Mouse (Mus musculus) liver, embryonic 14.5 days (tissue): ENCODE measurements around the gene Itga5. TPM values are rescaled to one million over a fixed set of nuclear protein-coding genes. Genes with fewer than 3 reads are reported as not detected.

ENCODE experiments used
- ATAC-seq: fragments of 200-750 bp; cut with Nextera tagmentation; 2 replicates; pipeline ENCODE4 v1.8.0; 2017; ENCODE audit warnings: moderate number of reproducible peaks, mild to moderate bottlenecking, moderate library complexity; ENCODE audit not compliant: insufficient read depth
- DNase-seq, 3 experiments: peaks; one replicate each; pipeline ENCODE4 v3.0.0-alpha.2; 2012 to 2013; ENCODE audit warnings: low read depth in 3 of 3, low spot score in 3 of 3
- H3K27ac ChIP-seq: fragments of 300-500 bp; sonication (generic); 2 replicates; pipeline ENCODE4 v1.5.1; 2014; ENCODE audit warnings: moderate library complexity, mild to moderate bottlenecking, control low read depth, inconsistent platforms
- H3K27me3 ChIP-seq: fragments of 300-500 bp; sonication (generic); 2 replicates; pipeline ENCODE4 v1.6.1; 2014; ENCODE audit warnings: mild to moderate bottlenecking, low read length, moderate library complexity; ENCODE audit not compliant: control insufficient read depth, insufficient read depth
- H3K36me3 ChIP-seq: fragments of 300-500 bp; sonication (generic); replicated peaks from 2 replicates; pipeline ENCODE4 v1.6.1; 2014; ENCODE audit warnings: low read depth; ENCODE audit not compliant: control insufficient read depth, insufficient read depth
- H3K4me1 ChIP-seq, 2 experiments: fragments of 200-500 bp in 1 of 2; fragments of 300-500 bp in 1 of 2; sonication (generic) in 1 of 2; replicated peaks; 2 replicates each; pipeline ENCODE4 v1.6.1; 2012 to 2014; ENCODE audit warnings: antibody characterized with exemption in 1 of 2, inconsistent platforms in 1 of 2, low read length in 1 of 2; ENCODE audit not compliant: control insufficient read depth in 2 of 2, insufficient read depth in 2 of 2
- H3K4me2 ChIP-seq: fragments of 300-500 bp; sonication (generic); 2 replicates; pipeline ENCODE4 v1.6.1; 2014; ENCODE audit warnings: low read depth, mild to moderate bottlenecking, control low read depth, moderate library complexity
- H3K4me3 ChIP-seq, 2 experiments: fragments of 200-500 bp in 1 of 2; fragments of 300-500 bp in 1 of 2; sonication (generic) in 1 of 2; 2 replicates each; pipeline ENCODE4 v1.5.1; 2012 to 2014; ENCODE audit warnings: low read depth in 2 of 2, low read length in 2 of 2, mild to moderate bottlenecking in 2 of 2, control low read depth in 1 of 2, inconsistent platforms in 1 of 2, moderate library complexity in 1 of 2; ENCODE audit not compliant: insufficient read depth in 1 of 2
- H3K9ac ChIP-seq: fragments of 300-500 bp; sonication (generic); replicated peaks from 2 replicates; pipeline ENCODE4 v1.6.1; 2014; ENCODE audit warnings: mild to moderate bottlenecking, control low read depth, moderate library complexity
- H3K9me3 ChIP-seq: fragments of 300-500 bp; sonication (generic); 2 replicates; pipeline ENCODE4 v1.6.1; 2016; ENCODE audit warnings: low read length, mixed read lengths; ENCODE audit not compliant: control insufficient read depth
- CTCF ChIP-seq: IDR thresholded peaks from 2 replicates; pipeline ENCODE4 v1.5.1; 2016; ENCODE audit warnings: antibody characterized with exemption, low read depth, control low read depth
- EP300 ChIP-seq: IDR thresholded peaks from 2 replicates; pipeline ENCODE4 v1.6.1; 2016; ENCODE audit warnings: antibody characterized with exemption, low read depth
- WGBS: fragments of 180-500 bp; shearing (Covaris S2); extraction: QIAGEN DNeasy Blood & Tissue Kit; methylation state at CpG from one replicate; pipeline ENCODE4 v1.1.7; 2014; ENCODE audit not compliant: insufficient replicate concordance; 5-methylcytosine and 5-hydroxymethylcytosine counted together
- polyA plus RNA-seq, 2 experiments: library from polyadenylated mRNA; depleted of rRNA in 1 of 2; stranded (reverse) in 1 of 2; unstranded in 1 of 2; fragments of >200 nt; fragmentation: Nextera tagmentation in 1 of 2; extraction: Ambion mirVana in 1 of 2; gene quantifications; 2 replicates each; pipeline versions ENCODE4 v1.2.1 to v1.2.3; 2012 to 2014

The Itga5 gene
- polyA plus RNA-seq, 2 experiments = 8.4 to 9.9 TPM

DNA sequence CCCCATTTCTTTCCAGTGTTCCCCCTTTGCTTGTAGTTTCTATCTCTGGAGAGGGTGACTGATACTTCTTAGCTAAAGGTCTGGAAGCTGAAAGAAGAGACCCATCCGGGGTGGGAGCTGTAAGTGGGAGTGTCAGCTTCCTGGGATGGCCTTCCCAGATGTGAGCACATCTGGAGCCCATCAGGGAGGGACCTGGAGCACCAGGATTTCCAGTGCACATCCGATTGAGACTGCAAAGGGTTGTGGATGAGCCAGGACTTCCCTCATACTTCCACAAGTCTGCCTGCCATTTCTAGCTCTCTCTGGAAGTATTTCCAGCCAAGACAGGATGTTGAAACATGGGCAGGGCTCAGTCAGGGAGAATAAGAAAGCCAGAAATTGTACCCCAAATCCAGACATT is 4.6 kb upstream of the Itga5 start:
- peaks cover 0 to 9% of the 10 kb centered on the region in 2 experiments; a peak in 2 of 4 replicates for H3K4me1 ChIP-seq
- no peak overlapping the region for H3K9ac ChIP-seq
- no peaks in the 10 kb centered on the region; the same call in 1 of the 2 replicates for H3K27me3 ChIP-seq
- DNase-seq (no peak), ATAC-seq (no peak)
- H3K4me3 ChIP-seq = no peak overlapping the region
- H3K27ac ChIP-seq = no peak overlapping the region
- H3K36me3 ChIP-seq = no peaks in the 10 kb centered on the region
- no peak overlapping the region for H3K4me2 ChIP-seq
- TF ChIP-seq EP300 = no peak
- no peak for TF ChIP-seq CTCF
- H3K9me3 ChIP-seq = no peaks in the 10 kb centered on the region
- 34% methylated on average over 2 of the region's 2 CpGs for WGBS

DNA sequence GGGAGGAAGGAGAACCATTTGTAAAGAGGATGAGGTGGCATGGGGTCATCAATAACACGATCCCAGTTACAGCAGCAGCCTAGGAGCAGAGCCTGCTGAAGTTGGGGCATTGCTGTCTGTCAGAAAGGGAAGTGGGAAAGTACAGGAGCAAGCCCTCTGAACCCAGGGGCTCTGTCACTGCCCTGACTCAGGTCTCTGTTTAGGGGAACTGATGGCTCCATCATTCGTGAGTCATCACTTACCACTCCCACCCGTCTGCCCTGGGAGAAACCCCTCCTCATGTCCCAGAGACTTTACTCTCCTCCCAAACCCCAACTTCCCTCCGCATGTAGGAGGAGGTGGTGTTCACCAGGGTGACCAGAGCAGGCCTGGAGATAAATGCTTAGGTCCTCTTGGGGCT is 3.9 kb upstream of the Itga5 start:
- WGBS = 7% methylated on average over 4 of the region's 4 CpGs
- TF ChIP-seq EP300 = no peak
- no peak for TF ChIP-seq CTCF
- DNase-seq = no peak

DNA sequence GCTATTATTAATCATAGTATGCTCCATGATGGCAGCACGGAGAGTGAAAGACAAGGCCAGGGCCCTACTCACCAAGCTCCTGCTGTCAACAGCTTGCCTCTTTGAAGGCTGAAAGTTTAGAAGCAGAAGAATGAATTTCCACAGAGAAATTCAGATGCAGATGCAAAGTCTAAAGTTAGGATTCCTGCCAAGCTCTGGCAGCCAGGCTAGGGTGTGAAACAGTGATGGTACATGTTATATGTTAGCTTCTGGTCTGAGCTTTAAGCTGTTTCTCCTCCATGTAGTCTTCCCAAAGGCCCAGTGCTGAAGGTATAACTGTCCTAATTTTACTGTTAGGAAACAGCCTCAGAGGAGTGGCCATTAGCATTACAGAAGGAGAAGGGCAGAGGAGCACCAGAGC is 2.6 kb upstream of the Itga5 start:
- H3K4me3 ChIP-seq = no peak overlapping the region
- DNase-seq = no peak
- H3K4me1 ChIP-seq = peaks cover 0 to 17% of the 10 kb centered on the region in 2 experiments; a peak in 3 of 4 replicates
- 61% methylated on average over 1 of the region's 1 CpGs for WGBS
- H3K4me2 ChIP-seq = no peak overlapping the region
- no peak for ATAC-seq
- no peak overlapping the region for H3K27ac ChIP-seq
- H3K36me3 ChIP-seq = no peaks in the 10 kb centered on the region
- H3K27me3 ChIP-seq = no peaks in the 10 kb centered on the region; the same call in 1 of the 2 replicates
- TF ChIP-seq CTCF = no peak
- no peak for TF ChIP-seq EP300
- no peaks in the 10 kb centered on the region for H3K9me3 ChIP-seq
- H3K9ac ChIP-seq = no peak overlapping the region

More for the DNA sequence above, 3.9 kb upstream of the Itga5 start:
- Histone ChIP-seq H3K36me3 (no peaks in the 10 kb centered on the region), H3K27me3 (no peaks in the 10 kb centered on the region; the same call in 1 of the 2 replicates), H3K4me1 (peaks cover 0 to 9% of the 10 kb centered on the region in 2 experiments; a peak in 2 of 4 replicates), H3K4me3 (no peak overlapping the region), H3K27ac (no peak overlapping the region), H3K9me3 (no peaks in the 10 kb centered on the region), H3K4me2 (no peak overlapping the region), H3K9ac (no peak overlapping the region)
- ATAC-seq = no peak

DNA sequence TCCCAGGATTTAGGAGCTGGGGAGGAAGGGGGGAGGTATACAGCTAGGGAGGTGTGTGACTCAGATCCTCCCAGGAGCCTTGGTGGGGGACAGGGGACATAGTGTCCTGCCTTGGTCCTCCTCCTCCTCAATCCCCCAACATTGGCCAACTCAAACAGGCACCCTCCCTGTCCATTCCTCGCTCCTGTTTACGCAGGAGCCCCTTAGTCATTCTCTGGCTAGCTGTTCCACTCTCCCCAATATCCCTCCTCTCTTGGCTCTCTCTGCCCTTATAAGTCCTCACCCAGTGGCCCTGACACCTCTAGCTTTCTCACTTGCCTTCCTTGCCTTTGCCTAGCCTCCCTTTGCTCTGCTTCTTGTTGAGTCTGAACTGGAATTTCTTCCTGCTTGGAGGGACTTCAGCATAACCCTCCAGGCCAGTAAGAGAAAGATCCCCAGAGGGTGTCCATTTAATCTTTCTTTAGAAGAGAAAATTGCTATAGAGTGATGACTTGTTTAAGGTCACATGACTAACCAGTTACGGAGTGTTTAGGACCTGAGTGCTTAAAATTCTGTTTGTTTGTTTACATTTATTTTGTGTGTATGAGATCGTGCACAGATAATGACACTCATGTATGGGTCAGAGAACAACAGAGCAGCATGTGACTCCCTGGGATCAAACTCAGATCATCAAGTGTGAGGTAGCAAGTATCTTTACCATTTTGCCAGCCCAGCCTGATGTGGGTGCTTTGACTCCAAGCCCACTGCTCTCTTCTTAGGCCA is 1.8 kb upstream of the Itga5 start:
- H3K4me1 ChIP-seq = peaks cover 0 to 22% of the 10 kb centered on the region in 2 experiments; a peak in 3 of 4 replicates
- DNase-seq (no peak), ATAC-seq (no peak)
- TF ChIP-seq EP300 (no peak), CTCF (no peak)
- no peak overlapping the region for H3K9ac ChIP-seq
- no peaks in the 10 kb centered on the region for H3K9me3 ChIP-seq
- no peaks in the 10 kb centered on the region for H3K36me3 ChIP-seq
- no peaks in the 10 kb centered on the region; the same call in 1 of the 2 replicates for H3K27me3 ChIP-seq
- WGBS = 75% methylated on average over 4 of the region's 4 CpGs
- no peak overlapping the region for H3K27ac ChIP-seq
- H3K4me3 ChIP-seq = no peak overlapping the region
- H3K4me2 ChIP-seq = no peak overlapping the region
